Mouse (Mus musculus): ENCODE data around the gene Pdxdc1. TPM values are rescaled to one million over a fixed set of nuclear protein-coding genes. Genes with fewer than 3 reads are reported as not detected.
"Not testable (repeated sequence)": the region's sequence is repeated elsewhere in the genome, so short reads cannot be mapped to it uniquely, and the experiment has no call there.

Pdxdc1 gene
- polyA plus RNA-seq, 1 experiment: 80.6 TPM

GRCm38 (mm10) chr16:13883094-13883774 lies 19.7 kb downstream of the Pdxdc1 start:
- no peak for DNase-seq (ENCODE audit: low spot score)

GRCm38 (mm10) chr16:13875483-13875882 lies 27.4 kb downstream of the Pdxdc1 start:
- no peak for DNase-seq (ENCODE audit: low spot score)

DNA sequence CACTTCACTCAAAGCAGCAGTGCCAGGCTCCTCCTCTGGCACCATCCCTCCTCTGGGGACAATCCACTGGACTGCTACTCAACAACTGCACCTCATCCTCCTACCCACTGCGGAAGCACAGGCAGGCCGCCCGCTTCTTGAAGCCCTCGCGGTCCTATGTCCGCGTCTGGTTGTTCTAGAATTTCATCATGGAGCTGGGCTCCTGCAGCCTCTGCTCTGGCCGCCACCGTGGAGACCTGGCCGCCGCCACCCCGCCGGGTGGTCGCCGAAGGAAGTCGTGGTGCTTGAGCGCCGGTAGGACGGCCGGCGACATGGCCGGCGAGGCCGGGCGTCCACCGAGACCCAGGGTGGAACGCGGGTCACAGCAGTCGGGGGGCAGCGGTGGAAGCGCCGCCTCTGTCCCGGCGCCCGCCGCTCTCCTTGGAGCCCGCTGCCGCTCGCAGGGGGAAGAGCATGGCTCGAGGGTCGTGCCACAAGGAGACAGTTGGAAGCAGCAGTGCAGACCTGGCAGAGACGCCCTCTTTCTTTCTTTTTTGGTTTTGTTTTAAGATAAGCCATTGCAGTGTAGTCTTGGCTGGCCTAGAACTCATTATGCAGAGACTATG lies 34.9 kb downstream of the Pdxdc1 start:
- DNase-seq (ENCODE audit: low spot score): no peak

GRCm38 (mm10) chr16:13867406-13867805 lies 35.5 kb downstream of the Pdxdc1 start:
- DNase-seq (ENCODE audit: low spot score): not testable (repeated sequence)

DNA sequence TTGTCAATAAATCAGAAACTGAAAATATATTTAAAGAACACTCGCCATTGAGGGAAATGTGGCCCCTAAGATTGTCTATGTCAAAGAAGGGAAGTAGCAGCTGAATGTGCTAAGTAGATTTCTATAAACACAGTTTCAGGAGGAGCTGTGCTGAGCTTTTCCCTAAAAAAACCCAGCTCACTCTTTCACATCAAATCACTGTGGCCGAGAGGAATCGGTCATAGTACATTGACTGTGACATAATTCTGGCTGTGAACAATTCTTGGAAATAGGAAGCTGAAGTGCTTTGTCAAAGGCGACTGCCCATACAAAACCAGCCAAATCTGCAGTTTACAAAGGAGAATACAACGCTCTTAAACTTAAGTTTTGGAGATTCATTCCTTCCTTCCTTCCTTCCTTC lies 36.3 kb downstream of the Pdxdc1 start:
- DNase-seq (ENCODE audit: low spot score): no peak

DNA sequence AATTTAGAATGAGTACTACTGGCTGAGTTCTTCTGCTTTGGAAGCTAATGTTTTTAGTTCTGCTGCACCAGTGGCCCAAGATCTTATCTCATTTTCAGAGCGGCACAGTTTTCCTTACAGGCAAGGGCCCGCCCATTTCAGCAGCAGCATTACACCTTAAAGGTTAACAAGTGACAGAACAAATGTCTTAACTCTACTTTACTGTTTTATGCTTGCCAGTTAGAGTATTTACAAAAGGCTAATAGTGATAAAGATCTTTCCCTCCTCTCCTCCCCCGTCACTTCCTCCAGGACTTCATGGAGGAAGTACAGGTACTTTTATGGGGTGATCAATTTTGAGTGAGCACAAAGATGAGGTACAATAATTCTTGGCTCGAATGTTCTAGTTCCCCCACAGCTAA lies 36.9 kb downstream of the Pdxdc1 start:
- DNase-seq (ENCODE audit: low spot score): no peak

DNA sequence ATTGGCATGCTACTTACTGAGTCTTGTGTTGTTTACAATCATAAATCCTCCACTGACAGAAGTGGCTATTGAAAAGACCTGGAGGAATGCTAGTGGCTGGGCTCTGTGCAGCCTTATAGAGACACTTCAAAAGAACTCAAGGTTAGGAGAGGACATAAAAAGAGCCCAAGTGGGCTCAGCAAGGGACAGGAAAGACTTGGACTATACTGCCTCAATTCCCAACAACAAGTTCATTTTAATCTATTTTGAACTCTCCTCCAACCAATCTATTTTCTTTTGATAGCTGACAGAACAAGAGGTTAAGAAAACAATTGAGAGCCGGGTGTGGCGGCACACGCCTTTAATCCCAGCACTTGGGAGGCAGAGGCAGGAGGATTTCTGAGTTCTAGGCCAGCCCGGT lies 49.0 kb downstream of the Pdxdc1 start:
- DNase-seq (ENCODE audit: low spot score): no peak

GRCm38 (mm10) chr16:13851446-13851845 lies 51.5 kb downstream of the Pdxdc1 start:
- DNase-seq (ENCODE audit: low spot score): no peak

DNA sequence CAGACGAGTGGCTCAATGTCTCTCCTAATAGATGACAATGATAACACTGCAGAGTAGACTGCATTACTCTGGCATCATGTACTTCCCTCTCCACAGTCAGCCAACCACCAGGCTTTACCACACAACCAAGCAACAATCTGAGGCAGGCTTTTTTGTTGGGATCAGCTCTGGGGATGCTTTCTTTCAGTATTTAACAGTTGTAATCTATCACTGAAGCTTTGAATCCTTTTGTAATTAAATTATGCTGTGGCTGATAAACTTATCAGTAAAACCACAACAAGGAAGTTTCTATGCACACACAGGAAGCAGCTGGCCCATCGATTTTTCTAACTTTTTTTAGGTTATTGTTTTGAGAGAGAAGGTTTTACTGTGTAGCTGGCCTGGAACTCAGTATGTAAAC lies 54.6 kb downstream of the Pdxdc1 start:
- no peak for DNase-seq (ENCODE audit: low spot score)

- no peak for DNase-seq (ENCODE audit: low spot score)
These were observed 56.3 kb downstream of the Pdxdc1 start for GRCm38 (mm10) chr16:13846675-13847074.

GRCm38 (mm10) chr16:13845031-13845430 lies 57.9 kb downstream of the Pdxdc1 start:
- DNase-seq (ENCODE audit: low spot score): no peak

DNA sequence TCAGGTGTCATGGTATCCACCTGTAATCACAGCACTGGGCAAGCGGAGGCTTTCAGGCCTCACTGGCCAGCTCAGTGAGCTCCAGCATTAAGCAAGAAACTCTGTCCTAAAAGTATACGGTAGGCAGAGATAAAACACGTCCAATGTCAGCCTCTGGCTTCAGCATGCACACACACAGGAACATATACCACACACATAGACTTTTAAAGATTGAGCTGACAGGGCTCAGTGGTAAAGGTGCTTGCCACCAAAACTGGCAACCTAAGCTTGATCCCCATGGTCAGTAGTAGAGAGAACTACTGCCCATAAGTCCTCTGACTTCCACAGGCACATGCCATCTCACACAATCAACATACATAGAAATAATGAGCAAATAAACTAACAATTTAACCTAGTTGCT lies 62.0 kb downstream of the Pdxdc1 start:
- DNase-seq (ENCODE audit: low spot score): no peak

- no peak for DNase-seq (ENCODE audit: low spot score)
These were observed 62.9 kb downstream of the Pdxdc1 start for GRCm38 (mm10) chr16:13840056-13840455.

GRCm38 (mm10) chr16:13834382-13834781 lies 68.5 kb downstream of the Pdxdc1 start:
- DNase-seq (ENCODE audit: low spot score): no peak

GRCm38 (mm10) chr16:13831606-13832005 lies 71.3 kb downstream of the Pdxdc1 start:
- DNase-seq (ENCODE audit: low spot score): peak; percentile 9

DNA sequence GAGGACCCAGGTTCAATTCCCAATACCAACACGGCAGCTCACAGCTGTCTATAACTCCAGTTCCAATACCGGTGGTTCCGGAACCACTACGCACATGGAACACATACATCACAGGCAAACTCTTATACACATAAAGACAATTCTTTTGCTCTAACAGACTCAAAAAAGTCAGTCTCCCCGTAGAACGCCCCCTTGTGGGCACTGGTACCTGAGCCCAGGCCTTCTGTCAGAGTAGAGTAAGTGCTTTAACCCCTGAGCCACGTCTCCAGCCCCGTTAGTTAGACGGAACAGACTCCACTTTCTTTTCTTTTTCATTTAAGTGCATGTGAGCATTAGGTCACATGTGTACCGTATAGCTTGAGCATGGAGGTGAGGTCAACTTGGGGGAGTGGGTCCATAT lies 72.5 kb downstream of the Pdxdc1 start:
- DNase-seq (ENCODE audit: low spot score): no peak

DNA sequence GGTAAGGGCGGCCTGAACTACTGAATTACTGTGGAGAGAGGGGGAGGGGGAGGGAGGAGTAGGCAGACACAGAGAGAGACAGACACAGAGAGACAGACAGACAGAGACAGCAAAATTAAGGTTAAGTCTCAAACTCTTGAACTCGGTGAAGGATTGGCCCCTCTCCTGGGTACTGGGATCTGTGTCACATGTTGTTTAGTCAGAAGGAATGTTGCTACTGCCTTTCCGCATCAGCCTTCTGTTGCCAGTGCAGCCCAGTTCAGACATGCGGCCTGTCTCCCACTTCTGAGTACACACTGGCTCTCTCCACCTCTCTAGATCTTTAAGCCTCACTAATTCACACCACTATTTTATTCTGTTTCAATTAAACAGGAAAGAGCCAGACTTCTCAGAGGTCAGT lies 76.4 kb downstream of the Pdxdc1 start:
- no peak for DNase-seq (ENCODE audit: low spot score)

DNA sequence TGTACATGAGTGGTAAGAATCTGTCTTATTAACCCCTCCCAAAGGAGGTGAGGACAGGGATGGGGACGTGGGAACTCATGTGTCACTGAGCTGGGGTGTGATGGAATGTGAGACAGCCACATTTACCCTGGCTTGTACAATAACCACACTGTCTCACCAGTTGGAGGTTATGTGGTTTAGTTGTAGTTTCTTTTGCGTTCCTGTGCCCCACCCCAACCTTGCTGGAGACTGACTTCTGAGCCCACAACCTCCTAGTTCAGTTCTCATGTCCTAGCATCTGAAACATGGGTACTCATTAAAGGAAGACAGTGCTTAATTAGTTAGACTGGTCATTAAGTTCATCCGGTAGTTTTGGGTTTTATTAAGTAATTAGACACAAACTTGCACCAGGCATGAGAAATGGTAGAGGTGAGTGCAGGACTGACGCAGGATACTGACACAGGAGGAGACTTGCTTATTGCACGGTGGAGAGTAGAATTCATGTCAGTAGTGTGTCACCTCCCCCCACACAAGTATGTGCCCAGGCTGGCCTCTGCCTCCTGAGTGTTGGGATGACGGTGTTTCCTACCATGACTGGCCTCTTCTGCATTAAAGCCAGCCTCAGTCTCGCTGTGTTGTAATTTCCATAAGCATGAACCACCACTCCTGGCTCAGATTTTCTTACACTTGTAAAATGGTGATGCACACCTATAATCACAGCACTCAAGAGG lies 77.0 kb downstream of the Pdxdc1 start:
- DNase-seq (ENCODE audit: low spot score): no peak

DNA sequence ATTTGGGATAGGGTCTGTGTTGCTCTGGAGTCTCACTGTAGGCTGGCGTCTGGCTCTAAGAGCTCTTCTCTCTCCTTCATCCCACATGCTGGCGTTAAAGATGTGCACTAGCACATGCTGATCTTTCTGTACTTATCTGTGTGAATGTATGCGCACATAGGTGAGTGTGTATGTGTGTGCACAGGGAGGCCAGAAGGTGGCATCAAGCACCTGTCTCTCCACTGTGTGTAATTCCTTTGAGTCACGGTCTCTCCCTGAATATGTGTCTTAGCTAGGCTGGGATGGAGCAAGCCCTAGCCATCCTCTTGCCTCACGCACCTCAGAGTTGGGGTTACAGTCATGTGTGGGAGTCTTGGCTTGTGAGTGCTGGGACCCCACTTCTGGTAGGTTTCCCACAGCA lies 82.2 kb downstream of the Pdxdc1 start:
- no peak for DNase-seq (ENCODE audit: low spot score)

DNA sequence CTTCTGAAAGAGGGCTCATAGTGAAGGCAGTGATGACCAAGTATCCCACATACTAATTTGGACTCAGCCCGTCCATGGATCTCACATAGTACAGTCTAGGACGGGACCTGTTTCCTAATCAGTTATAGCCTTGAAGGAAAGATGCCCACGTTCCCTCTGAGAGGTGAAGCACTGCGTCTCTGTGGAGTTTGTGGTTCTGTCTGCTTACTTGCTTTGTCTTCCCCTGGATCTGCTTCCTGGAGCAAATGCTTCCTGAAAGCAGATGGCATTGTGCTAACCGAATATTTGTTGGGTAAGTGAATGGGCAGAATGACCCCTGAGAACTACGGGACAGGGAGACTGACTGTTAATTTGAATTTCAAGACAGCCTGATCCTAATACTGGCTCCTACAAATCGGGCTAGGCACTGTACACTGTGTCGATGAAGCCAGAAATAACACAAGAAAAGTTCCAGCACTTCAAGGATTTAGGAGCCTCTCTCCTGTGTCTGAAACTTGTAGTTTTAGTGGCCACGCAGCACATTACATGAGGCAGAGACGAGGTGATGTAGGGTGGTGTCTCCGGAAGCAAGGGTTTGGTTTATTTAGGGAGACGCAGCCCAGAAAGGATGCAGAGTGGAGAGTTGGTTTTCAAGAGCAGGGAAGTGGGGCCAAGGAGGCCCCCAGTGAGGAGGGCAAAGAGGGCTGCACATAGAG lies 83.0 kb downstream of the Pdxdc1 start:
- no peak for DNase-seq (ENCODE audit: low spot score)

- DNase-seq (ENCODE audit: low spot score): no peak
These were observed 83.6 kb downstream of the Pdxdc1 start for GRCm38 (mm10) chr16:13819394-13819743.

DNA sequence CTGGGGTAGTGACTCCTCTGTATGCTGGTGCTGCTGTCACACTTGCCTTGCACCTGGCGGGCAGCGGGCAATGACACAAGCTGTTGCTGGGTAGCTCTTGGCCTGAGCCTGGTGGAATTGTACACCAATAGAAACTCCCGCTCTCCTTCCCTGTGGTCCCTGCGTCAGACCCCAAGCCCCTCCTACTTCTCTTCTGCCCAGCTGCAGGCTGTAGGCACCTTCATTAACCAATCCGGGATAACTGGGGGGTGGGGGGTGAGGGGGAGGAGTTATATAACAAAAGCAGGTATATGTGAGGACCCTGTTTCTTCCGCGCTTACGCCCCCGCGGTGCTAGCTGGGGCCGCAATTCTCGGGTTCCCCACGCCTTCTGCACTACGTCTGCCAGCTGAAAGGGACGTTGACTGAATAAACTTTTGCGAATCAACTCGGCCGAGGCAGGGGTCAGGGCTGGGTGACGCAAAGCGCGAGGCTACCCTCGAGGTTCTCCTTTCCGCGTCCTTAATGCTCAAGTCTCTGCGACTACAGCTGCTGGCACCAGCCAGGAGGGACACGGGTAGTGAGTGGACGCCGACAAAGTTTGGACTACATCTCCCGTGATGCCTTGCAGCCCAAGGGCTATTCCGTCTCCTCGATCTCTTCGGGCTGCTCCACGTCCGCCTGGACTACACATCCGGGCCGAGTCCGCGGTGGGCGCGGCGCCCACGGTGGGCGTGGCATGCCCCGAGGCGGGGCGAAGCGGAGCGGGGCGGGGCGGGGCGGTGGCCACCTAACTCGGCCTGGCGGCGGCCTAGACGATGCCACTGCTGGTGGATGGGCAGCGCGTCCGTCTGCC lies 84.2 kb downstream of the Pdxdc1 start, which contains the start of gene Ntan1:
TSS of gene Ntan1 (plus strand) at position 286 of the 834 bp plus-strand sequence.
- DNase-seq (ENCODE audit: low spot score): peak; percentile 94
